Mouse (Mus musculus) T-helper 17 cell (primary cell): ENCODE data around the gene Higd2a.
"Not testable (repeated sequence)": the region's sequence is repeated elsewhere in the genome, so short reads cannot be mapped to it uniquely, and the experiment has no call there.

Source experiments
- in situ Hi-C, 2 experiments: fragments of 300-600 bp; cut with MboI, MseI; formaldehyde crosslinking; loops; 1 replicate in 1 of 2; 2 replicates in 1 of 2; pipeline ENCODE4 v1.15.1; 2025; ENCODE audit warnings: high pct_unique_total_duplicates in 2 of 2

The Higd2a gene

DNA sequence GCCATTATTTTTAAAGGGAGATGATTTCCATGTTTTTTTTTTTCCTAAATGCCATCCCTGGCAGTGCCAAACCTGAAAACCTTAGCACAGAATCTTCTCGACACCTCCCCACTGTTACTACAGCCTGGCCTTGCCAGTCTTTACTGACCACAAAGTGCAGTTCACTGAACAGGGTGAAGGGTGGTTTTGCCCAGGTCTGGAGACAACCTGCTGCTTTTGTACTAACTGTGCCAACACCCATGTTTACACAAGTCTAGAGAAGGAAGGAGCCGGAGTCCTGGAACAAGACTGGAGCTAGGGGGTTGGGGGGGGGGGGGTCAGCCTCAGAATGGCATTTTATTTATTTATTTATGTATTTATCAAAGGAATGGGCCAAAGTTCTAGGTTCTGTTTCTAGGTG is 8.6 kb upstream of the Higd2a start:
- in situ Hi-C loops: no loop called here

DNA sequence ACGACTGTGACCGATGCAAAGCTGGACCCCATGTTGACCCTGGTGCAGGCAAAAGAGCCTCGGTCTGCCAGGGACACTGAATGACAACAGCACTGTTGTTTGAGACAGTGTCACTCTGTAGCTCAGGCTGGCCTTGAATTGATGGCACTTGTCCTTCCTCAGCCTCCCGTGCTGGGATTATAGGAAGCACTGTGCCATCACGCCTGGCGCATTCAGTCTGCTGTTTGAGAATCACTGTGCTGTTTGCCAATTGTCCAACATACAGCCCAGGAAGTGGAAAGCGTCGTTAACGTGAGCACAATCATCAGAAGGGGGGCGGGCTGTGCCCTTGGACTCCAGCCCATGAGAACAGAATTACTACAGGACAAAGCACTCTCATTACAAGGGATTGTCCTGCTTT is 7.9 kb upstream of the Higd2a start:
- in situ Hi-C loops: no loop called here

DNA sequence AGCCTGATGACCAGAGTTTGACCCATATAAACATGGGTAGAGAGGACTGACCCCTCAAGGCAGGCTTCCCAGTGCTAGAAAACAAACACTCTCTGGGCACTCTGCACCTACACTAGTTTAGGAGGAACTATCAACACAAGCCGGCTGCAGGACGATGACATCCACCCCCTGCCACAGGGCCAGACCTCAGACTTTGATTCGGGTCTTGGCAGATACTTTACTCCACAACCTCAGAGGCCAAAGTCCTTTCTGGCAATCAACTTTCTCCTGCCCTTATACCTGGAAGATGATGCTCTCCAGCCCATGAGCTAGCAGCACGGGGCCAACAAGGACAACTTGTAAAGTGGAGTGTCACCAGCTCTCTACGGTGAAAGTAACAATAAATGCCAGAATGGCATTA is 7.1 kb upstream of the Higd2a start:
- in situ Hi-C loops: no loop called here

DNA sequence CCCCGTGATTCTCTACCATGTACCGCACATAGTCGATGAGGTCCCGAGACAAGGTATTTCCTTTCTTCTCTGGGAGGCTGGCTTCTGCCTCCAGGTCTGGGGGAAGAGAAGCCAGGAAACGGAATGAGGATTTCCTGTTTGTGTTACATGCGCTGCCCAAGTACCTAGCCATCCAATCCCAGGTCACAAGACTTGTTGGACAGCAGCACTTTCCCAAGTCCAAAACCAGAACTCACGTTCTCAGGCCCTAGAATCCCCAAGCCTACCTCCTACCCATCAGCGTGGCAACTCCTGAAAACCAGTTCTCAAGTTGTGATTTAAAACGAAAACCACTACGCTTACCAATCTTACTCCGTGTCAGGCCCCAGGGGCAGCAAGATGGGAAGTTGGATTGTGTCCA is 4.2 kb upstream of the Higd2a start:
- in situ Hi-C loops: no loop called here

DNA sequence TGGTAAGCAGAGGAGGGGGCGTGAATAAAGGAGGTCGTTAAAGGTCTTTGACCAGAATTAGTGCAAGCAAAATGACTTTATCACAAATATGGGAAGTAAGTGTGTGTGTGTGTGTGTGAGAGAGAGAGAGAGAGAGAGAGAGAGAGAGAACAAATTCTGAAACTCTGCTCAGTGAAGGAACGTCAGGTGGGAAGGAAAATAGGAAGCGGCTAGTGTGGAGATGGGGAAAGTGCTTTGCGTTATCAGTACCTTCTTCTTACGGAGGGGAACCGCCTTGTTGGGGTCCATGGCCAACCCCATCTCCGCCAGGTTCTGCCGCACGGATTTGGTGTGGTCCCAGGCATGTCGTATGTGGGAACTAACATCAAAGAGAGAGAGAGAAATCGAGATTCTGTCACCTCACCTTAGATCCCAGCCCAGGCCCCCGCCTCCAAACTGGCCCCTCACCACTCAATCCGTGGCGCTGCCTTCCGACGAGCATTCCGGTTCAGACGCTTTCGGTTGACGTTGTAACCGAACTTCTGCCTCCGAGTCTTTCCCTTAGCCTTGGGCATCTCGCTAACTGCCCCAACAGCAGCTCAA is 502 bp upstream of the Higd2a start:
- in situ Hi-C loops: no loop called here

DNA sequence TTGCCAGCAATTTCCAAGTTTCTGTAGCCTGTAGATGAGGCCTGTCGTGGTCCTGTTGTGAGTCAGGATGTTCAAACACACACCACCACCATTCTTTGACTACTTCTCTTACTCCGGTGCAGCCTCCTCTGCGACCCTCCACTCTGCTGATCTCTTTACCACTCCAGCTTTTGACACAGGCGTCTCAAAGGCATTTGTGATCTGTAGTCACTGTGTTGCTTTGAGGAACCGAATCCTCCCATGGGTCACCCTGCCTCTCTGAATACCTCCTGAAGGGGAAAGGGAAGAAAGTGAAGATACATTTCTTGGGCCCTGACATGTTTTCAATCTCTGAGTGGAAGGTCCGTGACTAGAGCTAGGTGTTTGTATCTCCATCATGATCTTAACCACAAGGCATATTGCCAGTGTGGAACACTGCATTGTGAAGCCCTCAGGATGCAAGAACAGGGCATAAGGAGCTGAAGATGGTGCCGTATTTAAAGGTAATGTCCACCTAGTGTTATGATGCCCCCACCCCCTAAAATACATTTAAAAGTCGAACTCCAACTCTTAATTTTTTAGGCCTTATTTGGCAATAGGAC is 1.9 kb downstream of the Higd2a start:
- in situ Hi-C loops: no loop called here

DNA sequence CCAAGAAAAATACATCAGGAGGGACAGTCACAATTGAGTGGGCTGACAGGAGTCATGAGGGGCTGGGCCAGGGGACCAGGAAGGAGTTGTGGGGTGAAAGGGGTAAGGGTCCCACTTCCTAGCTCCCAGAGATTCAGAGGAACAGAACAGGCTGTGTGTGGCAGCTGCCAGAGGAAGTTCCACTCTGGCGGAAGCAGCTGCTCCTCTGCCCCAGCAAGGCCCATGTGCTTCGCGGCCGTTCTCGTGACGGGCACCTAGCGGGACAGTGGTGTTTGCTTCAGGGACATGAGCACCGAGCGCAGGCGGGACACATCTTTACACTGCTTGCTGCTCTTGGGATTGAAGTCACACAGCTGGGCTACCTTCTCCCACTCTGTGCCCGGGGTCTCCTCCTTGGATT is 3.6 kb downstream of the Higd2a start:
- in situ Hi-C loops: no loop called here

DNA sequence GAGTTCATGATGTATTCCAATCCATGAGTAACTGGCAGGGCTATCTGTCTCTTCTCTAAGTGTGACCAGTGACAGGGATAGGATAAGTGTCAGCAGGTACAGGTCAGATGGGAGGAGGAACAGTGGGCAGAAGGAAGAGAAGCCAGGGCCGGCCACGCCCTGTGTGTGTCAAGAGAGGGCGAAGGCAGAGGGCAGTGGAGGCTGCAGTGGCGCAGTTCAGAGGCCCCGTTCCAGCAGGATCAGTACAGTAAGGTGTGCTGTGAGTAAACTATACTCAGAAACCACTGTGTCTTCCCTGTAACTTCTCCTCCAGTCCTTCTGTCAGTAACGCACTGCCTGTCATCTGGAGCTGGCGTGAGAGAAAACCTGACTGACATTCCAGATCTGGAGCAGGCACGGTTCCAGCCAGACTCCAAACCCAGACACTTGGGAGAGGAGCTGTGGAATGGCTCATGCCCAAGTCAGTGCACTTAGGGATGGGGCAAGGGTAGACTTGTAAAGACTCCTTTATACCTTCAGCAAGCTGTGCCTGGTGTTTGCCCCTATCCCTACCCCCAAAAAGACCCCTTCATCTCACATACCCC is 6.2 kb downstream of the Higd2a start:
- in situ Hi-C loops: no loop called here

DNA sequence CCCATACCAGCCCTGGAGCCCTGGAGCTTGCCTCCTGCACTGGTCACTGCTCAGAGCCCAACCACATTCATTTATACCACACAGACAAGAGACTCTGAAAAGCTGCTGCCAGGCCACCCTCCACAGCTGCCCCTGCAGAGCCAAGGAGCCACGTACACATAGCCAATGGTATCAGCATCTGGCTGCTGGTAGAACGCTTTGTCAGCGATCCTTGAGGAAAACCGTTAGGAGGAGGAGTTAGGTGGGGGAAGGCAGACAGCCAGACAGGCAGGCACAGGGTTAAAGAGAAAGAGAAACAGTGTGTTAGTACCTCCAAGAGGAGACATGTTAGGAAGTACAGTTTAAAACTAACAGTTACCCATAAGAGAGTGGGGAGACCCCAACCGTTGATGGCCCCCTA is 6.9 kb downstream of the Higd2a start:
- in situ Hi-C loops: no loop called here

DNA sequence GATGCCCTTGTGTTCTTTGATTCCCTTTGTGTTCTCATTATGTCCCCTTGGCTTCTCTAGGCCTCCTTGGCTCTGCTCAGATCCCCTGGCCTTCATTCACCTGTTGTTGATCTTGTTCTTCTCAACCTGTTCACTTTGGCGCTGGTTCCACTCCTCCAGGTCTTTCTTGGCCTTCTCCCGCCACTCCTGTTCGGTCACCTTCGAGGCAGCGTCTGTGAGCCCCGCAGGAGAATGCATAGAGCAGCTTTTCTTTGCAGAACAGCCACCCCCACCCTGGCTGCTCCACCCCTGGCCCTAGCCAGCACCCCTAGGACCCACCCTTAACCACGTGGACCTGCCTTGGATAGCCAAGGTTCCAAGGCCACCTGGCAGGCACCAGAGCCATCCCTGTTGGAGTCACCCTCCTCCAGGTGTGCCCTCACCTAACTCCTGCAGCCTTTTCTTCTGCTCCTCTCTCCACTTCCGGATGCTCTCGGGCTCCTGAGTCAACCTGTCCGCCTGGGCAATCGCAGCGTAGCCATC is 8.7 kb downstream of the Higd2a start:
- in situ Hi-C loops: no loop called here

DNA sequence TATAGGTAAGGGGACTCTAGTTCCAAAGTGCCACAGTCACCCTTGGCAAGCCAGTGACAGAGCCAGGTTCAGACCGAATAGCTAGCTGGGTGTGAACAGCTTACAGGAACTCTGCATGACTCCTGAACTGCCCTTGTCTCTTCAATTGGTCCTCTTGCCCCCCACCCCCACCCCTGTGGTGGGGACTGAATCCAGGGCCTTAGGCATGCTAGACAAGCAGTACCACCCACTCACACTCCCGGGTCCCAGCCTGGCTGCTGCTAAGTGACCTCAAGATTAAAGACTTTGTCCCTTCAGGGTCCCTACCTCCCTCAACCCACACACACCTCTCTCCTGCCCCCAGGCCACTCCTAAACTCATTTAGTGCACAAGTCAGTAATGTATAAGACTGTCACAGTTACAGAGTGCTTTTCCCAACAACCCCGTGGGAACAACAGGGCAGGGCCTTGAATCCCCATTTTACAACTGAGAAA is 12.7 kb downstream of the Higd2a start:
- in situ Hi-C loops: no loop called here

DNA sequence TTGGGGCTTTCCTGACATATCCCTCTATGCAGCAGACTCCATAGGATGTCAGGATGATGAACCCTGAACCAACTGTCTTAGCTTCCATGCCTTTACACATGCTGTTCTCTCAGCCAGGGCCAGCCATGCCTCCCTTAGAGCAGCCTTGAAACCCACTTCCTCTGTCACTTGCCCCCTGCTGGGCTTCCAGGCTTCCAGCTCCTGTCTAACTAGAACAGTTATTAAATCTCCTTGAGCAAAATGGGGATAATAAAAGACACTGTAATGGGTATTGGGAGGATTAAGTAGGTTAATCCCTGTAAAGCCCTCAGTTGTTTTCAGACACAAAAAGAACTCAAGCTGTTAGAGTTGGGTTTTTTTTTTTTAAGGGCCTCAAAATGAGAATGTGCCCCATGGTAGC is 13.5 kb downstream of the Higd2a start:
- in situ Hi-C loops: no loop called here

DNA sequence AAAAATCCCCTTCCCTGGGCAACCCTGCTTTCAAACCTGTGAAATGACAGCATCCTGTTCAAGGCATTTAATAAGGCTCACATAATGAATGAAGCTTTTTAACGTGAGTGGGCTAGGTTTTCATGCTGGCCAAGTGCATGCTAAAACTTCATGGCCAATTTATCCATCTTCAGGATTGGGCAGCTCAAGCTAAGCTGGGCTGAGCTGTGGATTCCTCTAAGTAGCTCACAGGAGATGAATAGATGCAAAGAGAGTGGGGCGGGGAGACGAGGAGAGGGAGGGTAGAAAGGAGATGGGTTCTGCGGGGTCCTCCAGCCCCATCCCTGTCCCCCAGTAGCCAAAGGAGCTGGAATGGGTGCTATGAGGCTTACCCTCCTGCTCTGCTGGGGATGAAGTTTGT is 14.2 kb downstream of the Higd2a start:
- in situ Hi-C loops: no loop called here

DNA sequence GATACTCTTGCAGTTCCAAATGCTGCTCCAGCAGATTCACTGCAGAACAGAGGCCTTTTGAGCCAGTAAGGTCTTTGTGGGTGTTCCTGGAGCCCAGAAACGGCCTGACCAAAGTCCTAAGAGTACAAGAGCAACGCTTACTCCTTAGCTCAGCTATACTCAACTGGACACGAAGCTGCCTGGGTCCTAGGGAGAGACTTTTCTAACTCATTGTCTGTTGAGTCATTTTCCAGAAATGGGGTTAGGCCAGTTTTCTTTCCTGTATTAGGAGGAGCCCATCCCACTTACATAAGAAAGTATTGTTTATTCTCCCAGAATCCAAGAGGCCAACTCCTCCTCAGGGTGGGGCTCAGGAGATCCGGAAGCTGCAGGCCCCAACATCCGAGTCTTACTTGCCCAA is 15.4 kb downstream of the Higd2a start:
- in situ Hi-C loops: no loop called here

DNA sequence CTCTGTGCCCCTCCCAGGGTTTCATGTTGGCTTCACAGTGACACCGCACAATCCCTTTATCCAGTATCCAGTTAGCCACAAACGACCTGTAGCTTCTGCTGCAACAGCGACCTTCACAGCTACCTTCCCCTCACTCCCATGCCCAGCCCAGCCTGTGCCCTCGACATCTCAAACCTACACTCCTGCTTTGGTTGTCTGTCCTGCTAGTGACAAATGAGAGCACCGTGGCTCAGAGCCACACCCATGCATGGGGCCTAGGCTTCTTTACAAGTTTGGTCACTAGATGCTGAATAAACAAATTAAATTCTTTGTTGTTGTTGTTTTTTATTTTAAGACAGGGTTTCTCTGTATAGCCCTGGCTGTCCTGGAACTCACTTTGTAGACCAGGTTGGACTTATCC is 17.2 kb downstream of the Higd2a start:
- in situ Hi-C loops: no loop called here

DNA sequence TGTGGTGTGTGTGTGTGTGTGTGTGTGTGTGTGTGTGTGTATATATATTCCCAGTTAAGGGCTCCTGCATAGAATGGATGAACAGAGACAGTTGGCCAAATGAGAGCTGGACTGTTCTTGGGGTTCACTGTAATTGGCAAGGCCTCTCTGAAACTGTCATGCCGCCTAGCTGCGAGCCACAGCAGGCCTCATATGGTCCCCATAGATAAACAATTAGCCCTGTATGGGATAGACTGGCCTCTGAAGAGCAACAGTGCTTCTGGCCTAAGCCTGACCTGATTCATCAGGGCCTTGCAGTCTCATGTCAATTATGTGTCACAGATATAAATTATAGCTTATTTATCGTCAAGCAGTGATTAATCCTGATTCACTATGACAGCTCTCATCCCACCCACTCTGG is 18.0 kb downstream of the Higd2a start:
- in situ Hi-C loops: no loop called here

DNA sequence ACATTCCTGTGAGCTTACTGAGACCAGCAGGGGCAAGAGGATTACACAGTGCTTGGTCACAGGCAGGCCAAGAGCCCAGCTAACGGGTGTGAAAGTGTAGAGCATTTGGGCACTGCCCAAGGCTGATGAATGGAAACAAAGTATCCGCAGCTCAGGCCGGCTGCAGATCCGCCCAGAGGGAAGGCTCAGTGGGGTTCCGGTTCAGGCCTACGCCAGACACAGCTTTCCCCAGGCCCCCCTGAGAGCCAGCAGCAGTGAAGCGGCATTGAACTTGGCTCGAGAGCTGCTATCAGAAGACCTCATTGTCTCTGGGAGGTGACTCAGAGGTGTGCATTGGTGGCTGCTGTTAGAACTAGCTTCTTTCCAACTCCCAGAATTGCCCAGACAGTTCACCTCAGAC is 18.7 kb downstream of the Higd2a start:
- in situ Hi-C loops: no loop called here

DNA sequence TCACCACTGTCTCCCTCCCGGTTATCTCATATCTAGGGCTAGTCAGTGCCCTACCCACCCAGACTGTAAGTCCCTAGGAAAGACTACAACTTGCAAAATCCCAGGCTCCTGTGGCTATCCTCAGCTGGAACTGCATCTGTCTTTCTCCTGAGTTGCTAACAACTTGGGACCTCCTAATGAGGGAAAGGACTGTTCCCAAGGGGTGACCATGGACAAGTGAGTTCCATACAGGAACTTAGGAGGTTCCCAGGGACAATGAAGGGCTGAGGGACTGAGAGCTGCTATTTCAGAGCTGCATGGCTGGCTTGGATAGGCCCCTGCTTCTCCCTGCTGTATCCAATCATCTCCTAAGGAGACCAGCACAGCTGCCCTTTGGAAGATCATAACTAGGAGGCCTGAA is 19.3 kb downstream of the Higd2a start:
- in situ Hi-C loops: no loop called here

DNA sequence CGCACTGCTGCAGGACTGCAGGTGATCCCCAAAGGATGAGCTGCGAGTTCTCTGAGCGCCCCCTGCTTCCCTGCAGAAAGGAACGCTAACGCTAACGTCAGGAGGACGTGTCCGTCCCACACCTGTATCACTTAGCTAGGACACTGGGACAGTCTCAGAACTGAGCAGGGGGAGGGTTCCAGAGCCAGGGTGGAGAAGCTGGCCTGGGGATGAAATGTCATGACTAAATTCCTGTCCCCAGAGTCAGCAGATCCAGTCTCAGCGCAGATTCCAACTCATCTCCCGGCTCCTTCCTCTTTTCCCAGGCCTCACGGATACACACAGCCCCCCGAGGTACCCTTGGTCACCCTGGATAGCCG is 20.6 kb downstream of the Higd2a start:
- in situ Hi-C loops: no loop called here

DNA sequence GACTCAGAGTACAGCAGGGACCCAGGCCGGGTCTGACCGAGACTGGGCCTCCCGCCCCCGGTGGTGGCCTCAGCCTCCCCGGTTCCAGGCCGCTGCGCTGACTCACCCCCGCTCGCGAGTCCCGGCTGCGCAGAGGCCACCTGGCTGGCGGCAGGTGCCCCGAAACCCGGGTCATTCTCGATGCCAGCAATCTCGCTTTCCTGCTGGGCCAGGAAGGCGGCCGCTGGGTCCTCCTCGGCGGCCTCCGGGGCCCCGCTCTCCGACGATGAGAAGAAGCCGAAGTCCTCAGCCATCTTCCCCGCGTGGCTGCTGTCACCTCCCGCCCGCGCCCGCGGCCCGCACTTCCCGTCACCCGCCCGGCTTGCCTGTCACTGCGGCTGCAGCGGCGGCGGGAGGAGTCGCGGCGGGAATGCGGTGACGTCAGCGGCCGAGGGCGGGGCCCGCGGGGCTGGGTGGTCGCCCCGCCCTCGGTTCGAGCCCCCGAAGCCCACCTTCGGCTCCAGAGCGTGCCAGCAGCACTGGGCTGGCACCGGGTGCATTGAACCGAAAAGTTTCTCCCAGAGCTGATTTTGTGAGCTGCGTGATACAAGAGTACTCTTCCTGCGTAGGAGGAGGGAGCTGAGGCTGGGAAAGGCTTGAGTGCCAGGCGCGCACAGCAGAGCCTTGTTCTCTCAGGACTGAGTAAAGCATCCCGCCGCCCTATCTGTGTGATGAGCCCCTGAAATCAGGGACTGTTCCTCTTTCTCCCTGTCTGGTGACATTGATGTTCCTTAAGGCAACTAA is 21.2 kb downstream of the Higd2a start, which contains the start of gene Cltb:
Gene Cltb, minus strand, starts transcription at position 373 of the 783 bp plus-strand sequence.
- in situ Hi-C loops: no loop called here

DNA sequence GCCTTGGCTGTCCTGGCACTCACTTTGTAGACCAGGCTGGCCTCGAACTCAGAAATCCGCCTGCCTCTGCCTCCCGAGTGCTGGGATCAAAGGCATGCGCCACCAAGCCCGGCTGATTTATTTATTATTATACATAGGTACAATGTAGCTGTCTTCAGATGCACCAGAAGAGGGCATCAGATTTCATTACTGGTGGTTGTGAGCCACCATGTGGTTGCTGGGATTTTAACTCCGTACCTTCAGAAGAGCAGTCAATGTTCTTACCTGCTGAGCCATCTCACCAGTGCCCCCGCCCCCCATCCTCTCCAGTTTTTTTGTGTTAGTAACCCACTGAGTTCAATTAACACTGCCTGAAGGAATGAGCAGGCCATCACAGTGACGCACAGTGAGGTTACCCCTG is 23.1 kb downstream of the Higd2a start:
- in situ Hi-C loops: not testable (repeated sequence)

DNA sequence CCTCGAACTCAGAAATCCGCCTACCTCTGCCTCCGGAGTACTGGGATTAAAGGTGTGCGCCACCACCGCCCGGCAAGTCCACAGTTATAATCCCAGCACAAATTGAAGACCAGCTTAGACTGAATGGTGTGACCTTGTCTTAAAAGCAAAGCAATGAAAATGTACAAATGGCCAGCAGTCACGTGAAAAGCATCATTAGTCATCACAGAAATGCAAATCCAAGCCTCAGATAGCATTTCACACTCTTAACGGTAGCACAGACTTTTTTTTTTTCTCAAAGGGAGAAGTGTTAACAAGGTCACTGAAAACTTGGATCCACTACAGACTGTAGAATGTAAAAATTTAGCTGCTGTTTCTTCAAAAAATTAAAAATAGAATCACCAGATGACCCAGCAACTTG is 26.3 kb downstream of the Higd2a start:
- in situ Hi-C loops: no loop called here

DNA sequence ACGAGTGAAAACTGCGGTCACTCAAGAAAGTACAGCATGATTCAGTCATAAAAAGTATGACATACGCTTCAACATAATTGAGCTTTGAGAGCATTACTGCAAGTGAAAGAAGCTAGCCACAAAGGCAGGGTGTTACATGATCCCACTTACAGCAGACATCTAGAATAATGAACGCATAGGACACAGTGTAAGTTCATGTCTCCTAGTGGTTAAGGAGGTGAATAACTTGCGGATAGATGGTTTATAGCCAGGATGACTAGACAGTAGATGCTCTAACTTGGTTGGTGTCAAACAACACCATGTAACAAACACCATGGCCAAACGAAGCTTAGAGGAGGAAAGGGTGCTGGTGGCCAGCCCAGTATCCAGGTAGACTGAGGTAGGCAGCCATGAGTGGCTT is 27.0 kb downstream of the Higd2a start:
- in situ Hi-C loops: no loop called here
